Mouse (Mus musculus): ENCODE measurements at regions not wholly inside any gene's neighbourhood (a gene's known extent, or its start where the extent isn't known, plus 50 kb on each side); places are given as distances from the start of the nearest gene placed in this dataset.

GRCm38 (mm10) chr13:28718169-28718867 is 235.2 kb downstream of the Sox4 start:
- no peak for TF ChIP-seq POLR2A (IDR thresholded peaks at IDR 0.05; ENCODE audit: control insufficient read depth, extremely low read depth, insufficient read depth, low read length, poor library complexity)
- no peak for TF ChIP-seq CTCF (IDR thresholded peaks at IDR 0.05; ENCODE audit: borderline replicate concordance, control insufficient read depth, extremely low read depth, insufficient read depth, low read length, poor library complexity)

All from thymus, adult 2 months (tissue).